Mouse (Mus musculus) cortical plate, adult 2 months (tissue): ENCODE data around the gene 1700122O11Rik. TPM values are rescaled to one million over a fixed set of nuclear protein-coding genes. Genes with fewer than 3 reads are reported as not detected.

ENCODE experiments used
- H3K27ac ChIP-seq: fragments of 200-500 bp; 2 replicates; pipeline ENCODE4 v1.5.1; 2012; ENCODE audit warnings: low read length, control low read depth, inconsistent platforms; ENCODE audit not compliant: insufficient read depth
- H3K4me1 ChIP-seq: fragments of 200-500 bp; 2 replicates; pipeline ENCODE4 v1.6.1; 2011; ENCODE audit warnings: low read length; ENCODE audit not compliant: control insufficient read depth, insufficient read depth
- H3K4me3 ChIP-seq: fragments of 200-500 bp; 2 replicates; pipeline ENCODE4 v1.5.1; 2011; ENCODE audit warnings: mild to moderate bottlenecking, low read length, control low read depth; ENCODE audit not compliant: insufficient read depth
- CTCF ChIP-seq: fragments of 200-500 bp; IDR thresholded peaks from 2 replicates; pipeline ENCODE4 v1.5.1; 2011; ENCODE audit warnings: mild to moderate bottlenecking, control low read depth, low read length; ENCODE audit not compliant: insufficient read depth; ENCODE audit errors: extremely low read depth
- POLR2A ChIP-seq: fragments of 200-500 bp; IDR thresholded peaks from 2 replicates; pipeline ENCODE4 v1.6.1; 2011; ENCODE audit warnings: mild to moderate bottlenecking, low read length, control low read depth; ENCODE audit not compliant: insufficient read depth; ENCODE audit errors: extremely low read depth
- polyA plus RNA-seq: library from polyadenylated mRNA; depleted of rRNA; stranded (reverse); fragments of >200 nt; gene quantifications from 2 replicates; pipeline ENCODE4 v1.2.3, GENCODE M21; 2012; rRNA removed

The 1700122O11Rik gene
- polyA plus RNA-seq, result not detected in 2 replicates

GRCm38 (mm10) chr17:48038193-48038592 lies at the start of gene 1700122O11Rik:
1700122O11Rik (minus strand) TSS chr17:48038293.
- no peak within 1 kb of the TSS for H3K4me3 ChIP-seq
- TF ChIP-seq POLR2A, result no peak
- TF ChIP-seq CTCF, result no peak
- no peak within 1 kb of the TSS for H3K27ac ChIP-seq
- no peaks in the 10 kb centered on the region for H3K4me1 ChIP-seq

- H3K4me3 ChIP-seq, result no peak overlapping the region
- no peaks in the 10 kb centered on the region for H3K4me1 ChIP-seq
- TF ChIP-seq CTCF, result no peak
- no peak overlapping the region for H3K27ac ChIP-seq
Observed at GRCm38 (mm10) chr17:48080626-48081025, 42.5 kb upstream of the 1700122O11Rik start.

GRCm38 (mm10) chr17:48067729-48068128 lies 29.6 kb upstream of the 1700122O11Rik start:
- Histone ChIP-seq H3K4me1 (no peaks in the 10 kb centered on the region), H3K4me3 (no peak overlapping the region), H3K27ac (no peak overlapping the region)
- TF ChIP-seq CTCF, result no peak
- TF ChIP-seq POLR2A, result no peak

GRCm38 (mm10) chr17:48067083-48067614 lies 29.1 kb upstream of the 1700122O11Rik start:
- H3K27ac ChIP-seq, result no peak overlapping the region
- no peaks in the 10 kb centered on the region for H3K4me1 ChIP-seq
- TF ChIP-seq CTCF (no peak), POLR2A (no peak)
- H3K4me3 ChIP-seq, result no peak overlapping the region

GRCm38 (mm10) chr17:48065081-48065501 lies 27.0 kb upstream of the 1700122O11Rik start:
- Histone ChIP-seq H3K4me1 (no peaks in the 10 kb centered on the region), H3K4me3 (no peak overlapping the region), H3K27ac (no peak overlapping the region)
- TF ChIP-seq POLR2A (no peak), CTCF (no peak)

GRCm38 (mm10) chr17:48064196-48064843 lies 26.2 kb upstream of the 1700122O11Rik start:
- H3K27ac ChIP-seq, result no peak overlapping the region
- TF ChIP-seq CTCF (no peak), POLR2A (no peak)
- no peaks in the 10 kb centered on the region for H3K4me1 ChIP-seq
- H3K4me3 ChIP-seq, result no peak overlapping the region

GRCm38 (mm10) chr17:48057382-48057781 lies 19.3 kb upstream of the 1700122O11Rik start:
- TF ChIP-seq CTCF (no peak), POLR2A (no peak)
- Histone ChIP-seq H3K27ac (no peak overlapping the region), H3K4me1 (peaks cover 1% of the 10 kb centered on the region; the same call in 1 of the 2 replicates), H3K4me3 (no peak overlapping the region)

- TF ChIP-seq CTCF (no peak), POLR2A (no peak)
- no peak overlapping the region for H3K27ac ChIP-seq
Observed at GRCm38 (mm10) chr17:48055076-48055816, 17.2 kb upstream of the 1700122O11Rik start.

GRCm38 (mm10) chr17:48053646-48054045 lies 15.6 kb upstream of the 1700122O11Rik start:
- H3K4me3 ChIP-seq, result no peak overlapping the region

More at GRCm38 (mm10) chr17:48055076-48055816, 17.2 kb upstream of the 1700122O11Rik start:
- no peak overlapping the region for H3K4me3 ChIP-seq
- peaks cover 1% of the 10 kb centered on the region; the same call in 1 of the 2 replicates for H3K4me1 ChIP-seq

GRCm38 (mm10) chr17:48052338-48053067 lies 14.4 kb upstream of the 1700122O11Rik start:
- no peaks in the 10 kb centered on the region for H3K4me1 ChIP-seq
- TF ChIP-seq POLR2A (no peak), CTCF (no peak)
- H3K27ac ChIP-seq, result no peak overlapping the region
- H3K4me3 ChIP-seq, result no peak overlapping the region

More at GRCm38 (mm10) chr17:48053646-48054045, 15.6 kb upstream of the 1700122O11Rik start:
- no peak for TF ChIP-seq POLR2A
- no peak for TF ChIP-seq CTCF
- H3K4me1 ChIP-seq, result peaks cover 1% of the 10 kb centered on the region; the same call in 1 of the 2 replicates
- no peak overlapping the region for H3K27ac ChIP-seq
